In the genomic region with DNA sequence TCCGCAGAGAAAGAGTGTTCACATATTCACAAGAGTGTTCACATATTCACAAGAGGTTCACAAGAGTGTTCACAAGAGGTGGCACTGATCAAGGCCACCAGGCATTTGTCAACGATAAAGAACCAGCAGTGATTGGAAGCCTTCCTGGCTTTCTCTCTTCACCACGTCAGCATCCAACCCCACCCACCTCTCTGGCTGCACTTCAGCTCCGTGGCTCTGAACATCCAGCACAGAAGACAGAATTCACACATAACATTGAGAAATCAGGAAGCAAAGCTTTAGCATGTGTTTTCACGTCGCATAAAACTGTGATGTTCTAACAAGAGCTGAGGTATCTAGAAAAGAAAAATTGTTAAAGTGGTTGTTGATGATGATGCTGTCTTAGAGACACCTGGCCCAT, we compare ENCODE assay signal across 25 mouse cellular contexts. TPM values are rescaled to one million over a fixed set of nuclear protein-coding genes. Genes with fewer than 3 reads are reported as not detected.
DNase-seq lines count a peak whose midpoint lies in the region; ATAC-seq lines count a peak whose summit lies in the region.
"Had no signal": no experiment of that assay in that cellular context is flagged by ENCODE, and none has a peak within 500 bp of the region (broad histone marks: within the 10 kb centered on the region; RNA-seq: fewer than 3 reads in every experiment).

No protein-coding gene starts in this region.

- intact Hi-C loops in left cerebral cortex, postnatal 36 days (cut with DNase I), result no loop called here

- ATAC-seq in cerebellum, adult (ENCODE audit: insufficient number of reproducible peaks, low FRiP score, low TSS enrichment), result no peak
- ATAC-seq: forebrain, embryonic 13.5 days had no signal

- peak; percentile 11 for DNase-seq in layer of hippocampus, adult 11-12 months (ENCODE audit: low spot score)
- DNase-seq in layer of hippocampus, postnatal 36 days, result no peak
- peak; percentile 30 to 42 for DNase-seq in right cerebral cortex, adult 2 months (ENCODE audit: low spot score in 2 of 2)
- no peak for DNase-seq in right cerebral cortex, postnatal 4 days
- DNase-seq in left cerebral cortex, postnatal 36 days (ENCODE audit: low spot score in 2 of 2), result peak; percentile 39 to 53
- no peak for DNase-seq in urinary bladder, postnatal 4 days (ENCODE audit: low spot score in 2 of 2)
- DNase-seq: adrenal gland, postnatal 25 days; B cell, adult 2 months; cerebellum, adult 2 months; cerebellum, postnatal 14 days; gastrocnemius, adult 2 months; gastrocnemius, postnatal 36 days; kidney, adult 11 months; kidney, postnatal 25 days; lung, embryonic 14.5 days; lung, postnatal 14 days; midbrain, embryonic 14.5 days; retina, postnatal 1 day; spleen, adult 18-20 months; thymus, adult 2 months; thymus, postnatal 36 days had no signal

RNA-seq across cellular contexts. Expression of gene Map3k7cl, which starts 10.4 kb away (rescaled TPM):
- total RNA-seq in layer of hippocampus, postnatal 36 days (2021), result under 1 TPM; 0.27 to 0.83 TPM
- under 1 TPM; 0.57 to 0.62 TPM for total RNA-seq in left cerebral cortex, postnatal 36 days (2021)
- total RNA-seq: liver, adult 2 months; monocyte, adult 5-6 weeks had no signal

Comparison
In these comparisons a context has a peak if more than half of its experiments do, and no peak if none do; other contexts are left out.
1. DNase-seq: peak in layer of hippocampus, adult 11-12 months (single experiment), right cerebral cortex, adult 2 months (2 of 2) and left cerebral cortex, postnatal 36 days (2 of 2); none in layer of hippocampus, postnatal 36 days (0 of 2), right cerebral cortex, postnatal 4 days (single experiment) and urinary bladder, postnatal 4 days (0 of 2).